Mouse (Mus musculus): ENCODE measurements around the gene Mfng. TPM values are rescaled to one million over a fixed set of nuclear protein-coding genes. Genes with fewer than 3 reads are reported as not detected.

Mfng gene
- polyA plus RNA-seq, 1 experiment: 15.7 TPM

- Histone ChIP-seq H3K36me3 (ENCODE audit: control insufficient read depth, insufficient read depth, low read length) (no peaks in the 10 kb centered on the region), H3K27ac (ENCODE audit: insufficient read depth, low read depth, low read length) (no peak overlapping the region), H3K4me1 (ENCODE audit: control insufficient read depth, insufficient read depth, low read length) (peaks cover 6% of the 10 kb centered on the region; the same call in 1 of the 2 replicates), H3K27me3 (replicated peaks; ENCODE audit: control insufficient read depth, insufficient read depth, low read length) (no peaks in the 10 kb centered on the region), H3K4me3 (ENCODE audit: insufficient read depth, low read depth, low read length) (no peak overlapping the region)
- no peak for DNase-seq
- WGBS: 92% methylated on average over 6 of the region's 6 CpGs
- TF ChIP-seq CTCF (conservative IDR thresholded peaks at IDR 0.05; ENCODE audit: insufficient read depth, insufficient read length, low read depth, low read length) (no peak), POLR2A (IDR thresholded peaks at IDR 0.05; ENCODE audit: low read depth, low read length) (no peak)
These were observed 15.1 kb downstream of the Mfng start for GRCm38 (mm10) chr15:78758132-78758531.

GRCm38 (mm10) chr15:78755966-78756725 lies 17.1 kb downstream of the Mfng start:
- 47% methylated on average over 12 of the region's 12 CpGs for WGBS
- DNase-seq: peak; percentile 91
- Histone ChIP-seq H3K27ac (ENCODE audit: insufficient read depth, low read depth, low read length) (peak overlapping the region; percentile 33; the same call in 1 of the 2 replicates), H3K4me1 (ENCODE audit: control insufficient read depth, insufficient read depth, low read length) (peaks cover 6% of the 10 kb centered on the region; the same call in 1 of the 2 replicates), H3K36me3 (ENCODE audit: control insufficient read depth, insufficient read depth, low read length) (no peaks in the 10 kb centered on the region), H3K27me3 (replicated peaks; ENCODE audit: control insufficient read depth, insufficient read depth, low read length) (no peaks in the 10 kb centered on the region), H3K4me3 (ENCODE audit: insufficient read depth, low read depth, low read length) (no peak overlapping the region)
- no peak for TF ChIP-seq CTCF (conservative IDR thresholded peaks at IDR 0.05; ENCODE audit: insufficient read depth, insufficient read length, low read depth, low read length)

- DNase-seq: peak; percentile 67
- H3K27me3 ChIP-seq (replicated peaks; ENCODE audit: control insufficient read depth, insufficient read depth, low read length): no peaks in the 10 kb centered on the region
- H3K4me1 ChIP-seq (ENCODE audit: control insufficient read depth, insufficient read depth, low read length): peaks cover 6% of the 10 kb centered on the region; the same call in 1 of the 2 replicates
- 40% methylated on average over 3 of the region's 3 CpGs for WGBS
- TF ChIP-seq POLR2A (IDR thresholded peaks at IDR 0.05; ENCODE audit: low read depth, low read length) (no peak), CTCF (conservative IDR thresholded peaks at IDR 0.05; ENCODE audit: insufficient read depth, insufficient read length, low read depth, low read length) (no peak)
- no peak overlapping the region for H3K4me3 ChIP-seq (ENCODE audit: insufficient read depth, low read depth, low read length)
- H3K27ac ChIP-seq (ENCODE audit: insufficient read depth, low read depth, low read length): no peak overlapping the region
- no peaks in the 10 kb centered on the region for H3K36me3 ChIP-seq (ENCODE audit: control insufficient read depth, insufficient read depth, low read length)
These were observed 18.0 kb downstream of the Mfng start for GRCm38 (mm10) chr15:78755226-78755625.

- no peaks in the 10 kb centered on the region for H3K27me3 ChIP-seq (replicated peaks; ENCODE audit: control insufficient read depth, insufficient read depth, low read length)
- no peak overlapping the region for H3K4me3 ChIP-seq (ENCODE audit: insufficient read depth, low read depth, low read length)
- no peak for DNase-seq
- no peak overlapping the region for H3K27ac ChIP-seq (ENCODE audit: insufficient read depth, low read depth, low read length)
- H3K36me3 ChIP-seq (ENCODE audit: control insufficient read depth, insufficient read depth, low read length): no peaks in the 10 kb centered on the region
- H3K4me1 ChIP-seq (ENCODE audit: control insufficient read depth, insufficient read depth, low read length): peaks cover 6% of the 10 kb centered on the region; the same call in 1 of the 2 replicates
- 80% methylated on average over 5 of the region's 5 CpGs for WGBS
- no peak for TF ChIP-seq CTCF (conservative IDR thresholded peaks at IDR 0.05; ENCODE audit: insufficient read depth, insufficient read length, low read depth, low read length)
These were observed 19.1 kb downstream of the Mfng start for GRCm38 (mm10) chr15:78754144-78754543.

- H3K4me3 ChIP-seq (ENCODE audit: insufficient read depth, low read depth, low read length): no peak overlapping the region
- H3K27me3 ChIP-seq (replicated peaks; ENCODE audit: control insufficient read depth, insufficient read depth, low read length): no peaks in the 10 kb centered on the region
- no peaks in the 10 kb centered on the region for H3K36me3 ChIP-seq (ENCODE audit: control insufficient read depth, insufficient read depth, low read length)
- peaks cover 6% of the 10 kb centered on the region; the same call in 1 of the 2 replicates for H3K4me1 ChIP-seq (ENCODE audit: control insufficient read depth, insufficient read depth, low read length)
- no peak for DNase-seq
- TF ChIP-seq POLR2A (IDR thresholded peaks at IDR 0.05; ENCODE audit: low read depth, low read length) (no peak), CTCF (conservative IDR thresholded peaks at IDR 0.05; ENCODE audit: insufficient read depth, insufficient read length, low read depth, low read length) (no peak)
- H3K27ac ChIP-seq (ENCODE audit: insufficient read depth, low read depth, low read length): no peak overlapping the region
These were observed 20.3 kb downstream of the Mfng start for GRCm38 (mm10) chr15:78752991-78753390.

DNA sequence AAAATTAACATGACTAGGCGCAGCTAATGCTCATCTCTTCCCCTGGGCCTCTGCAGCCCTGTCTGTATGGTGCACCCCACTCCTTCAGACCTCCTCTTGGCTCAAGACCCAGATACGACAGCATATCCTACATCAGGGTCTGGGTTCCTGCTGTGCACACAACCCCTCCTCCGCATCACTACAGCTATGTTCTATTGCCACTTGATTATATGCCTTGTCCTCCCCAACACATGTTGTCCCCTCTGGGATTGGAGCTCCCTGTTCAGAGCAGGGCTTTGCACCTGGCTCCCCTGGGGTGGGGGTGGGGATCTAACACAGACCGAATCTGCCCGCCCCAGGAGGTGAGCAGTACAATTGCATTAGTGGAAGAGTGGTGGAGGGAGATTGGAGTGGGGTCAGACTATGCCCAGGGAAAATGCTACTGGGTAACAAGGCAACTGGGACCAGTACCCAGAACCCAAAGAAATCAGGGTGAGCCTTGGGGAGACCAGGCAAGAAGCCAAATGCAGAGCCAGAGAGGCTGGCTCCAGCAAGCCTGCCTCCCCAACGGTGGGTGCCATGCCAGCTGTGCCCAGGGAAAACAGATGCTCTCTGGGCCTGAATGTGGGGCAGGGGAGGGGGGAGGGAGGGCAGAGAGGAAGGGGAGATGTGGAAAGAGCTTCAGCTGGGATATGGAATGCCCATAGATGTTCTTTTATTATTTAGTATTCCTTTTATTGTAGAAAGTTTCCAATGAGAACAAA lies 22.5 kb downstream of the Mfng start:
- TF ChIP-seq POLR2A (IDR thresholded peaks at IDR 0.05; ENCODE audit: low read depth, low read length): no peak
- no peak for TF ChIP-seq CTCF (conservative IDR thresholded peaks at IDR 0.05; ENCODE audit: insufficient read depth, insufficient read length, low read depth, low read length)
- Histone ChIP-seq H3K27me3 (replicated peaks; ENCODE audit: control insufficient read depth, insufficient read depth, low read length) (no peaks in the 10 kb centered on the region), H3K36me3 (ENCODE audit: control insufficient read depth, insufficient read depth, low read length) (no peaks in the 10 kb centered on the region), H3K27ac (ENCODE audit: insufficient read depth, low read depth, low read length) (no peak overlapping the region), H3K4me3 (ENCODE audit: insufficient read depth, low read depth, low read length) (no peak overlapping the region), H3K4me1 (ENCODE audit: control insufficient read depth, insufficient read depth, low read length) (no peaks in the 10 kb centered on the region; the same call in 1 of the 2 replicates)
- 64% methylated on average over 6 of the region's 6 CpGs for WGBS
- no peak for DNase-seq

GRCm38 (mm10) chr15:78749855-78750254 lies 23.4 kb downstream of the Mfng start:
- 47% methylated on average over 5 of the region's 5 CpGs for WGBS

More at GRCm38 (mm10) chr15:78749855-78750254, 23.4 kb downstream of the Mfng start:
- TF ChIP-seq POLR2A (IDR thresholded peaks at IDR 0.05; ENCODE audit: low read depth, low read length) (no peak), CTCF (conservative IDR thresholded peaks at IDR 0.05; ENCODE audit: insufficient read depth, insufficient read length, low read depth, low read length) (no peak)
- no peaks in the 10 kb centered on the region for H3K4me1 ChIP-seq (ENCODE audit: control insufficient read depth, insufficient read depth, low read length)
- no peak overlapping the region for H3K27ac ChIP-seq (ENCODE audit: insufficient read depth, low read depth, low read length)
- H3K4me3 ChIP-seq (ENCODE audit: insufficient read depth, low read depth, low read length): no peak overlapping the region
- H3K36me3 ChIP-seq (ENCODE audit: control insufficient read depth, insufficient read depth, low read length): no peaks in the 10 kb centered on the region
- DNase-seq: peak; percentile 34
- no peaks in the 10 kb centered on the region for H3K27me3 ChIP-seq (replicated peaks; ENCODE audit: control insufficient read depth, insufficient read depth, low read length)

All from kidney, adult 2 months (tissue).